Mouse (Mus musculus): ENCODE results near the gene Dync1i2. TPM values are rescaled to one million over a fixed set of nuclear protein-coding genes. Genes with fewer than 3 reads are reported as not detected.

Dync1i2 gene
- total RNA-seq, 4 experiments from 2014 or later: 38.5 to 42.1 (median 41.1) TPM

DNA sequence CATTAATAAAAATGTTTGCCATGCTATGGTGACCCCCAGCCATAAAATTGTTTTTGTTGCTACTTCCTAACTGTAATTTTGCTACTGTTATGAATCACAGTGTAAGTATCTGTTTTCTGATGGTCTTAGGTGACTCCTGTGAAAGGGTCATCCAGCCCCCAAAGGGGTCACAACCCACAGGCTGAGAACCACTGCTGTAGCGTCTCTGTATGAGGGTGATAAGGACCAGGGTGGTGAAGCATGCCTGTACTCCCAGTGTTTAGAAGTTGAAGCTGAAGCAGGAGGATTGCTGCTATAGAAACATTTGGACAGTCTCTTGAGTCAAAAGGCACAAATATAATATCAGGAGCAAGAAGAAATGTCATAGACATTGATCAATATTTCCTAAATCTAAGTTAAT, 57.8 kb downstream of the Dync1i2 start:
- DNase-seq (ENCODE audit: low spot score in 2 of 2): no peak

DNA sequence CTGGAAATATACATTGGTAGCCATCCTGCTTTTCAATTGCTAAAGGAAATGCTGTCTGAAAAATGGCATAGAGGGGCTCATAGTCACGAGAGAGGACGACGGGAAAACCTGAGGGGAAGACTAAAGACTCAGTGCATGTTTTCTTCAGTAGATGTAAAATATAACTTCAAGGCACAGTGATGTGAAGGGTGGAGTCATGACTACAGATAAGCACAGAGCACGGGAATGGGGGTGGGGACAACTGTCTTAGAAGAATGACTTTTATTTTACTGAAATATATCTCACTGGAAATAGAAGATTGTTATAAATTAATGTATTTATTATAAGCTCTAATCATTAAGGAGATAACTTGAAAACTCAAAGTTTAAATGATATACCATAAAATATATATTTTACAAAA, 58.6 kb downstream of the Dync1i2 start:
- DNase-seq (ENCODE audit: low spot score in 2 of 2): no peak

DNA sequence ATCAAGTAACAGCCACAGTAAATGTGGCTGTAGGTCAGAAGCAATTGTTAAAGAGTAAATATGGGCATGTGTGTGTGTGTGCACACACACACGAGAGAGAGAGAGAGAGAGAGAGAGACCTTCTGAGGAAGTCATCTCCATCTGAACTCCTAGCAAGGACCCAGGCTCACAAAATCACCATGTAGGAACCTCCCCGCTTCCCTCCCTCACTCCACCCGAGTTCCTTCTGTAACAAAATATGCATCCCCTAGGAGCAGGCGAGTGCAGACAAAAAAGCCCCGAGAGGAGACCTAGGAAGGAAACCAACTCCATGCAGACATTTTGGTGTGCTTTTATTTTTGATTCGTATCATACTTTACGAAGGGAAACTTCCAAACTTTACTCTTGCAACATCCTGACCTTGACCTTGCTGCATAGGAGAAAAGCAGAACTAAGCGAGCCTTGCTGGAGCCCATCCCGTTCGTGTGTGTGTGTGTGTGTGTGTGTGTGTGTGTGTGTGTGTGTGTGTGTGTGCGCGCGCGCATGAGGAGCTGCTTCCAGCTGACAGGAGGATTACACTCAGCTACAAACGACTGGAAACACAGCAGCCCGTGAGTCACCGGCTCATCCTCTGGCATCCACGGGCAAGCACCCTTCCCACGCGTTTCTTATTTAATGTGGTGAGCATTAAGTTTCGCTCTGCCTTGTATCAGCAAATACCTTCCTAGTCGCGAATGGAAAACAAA, 62.6 kb downstream of the Dync1i2 start:
- DNase-seq (ENCODE audit: low spot score in 2 of 2): peak; percentile 20 to 51

DNA sequence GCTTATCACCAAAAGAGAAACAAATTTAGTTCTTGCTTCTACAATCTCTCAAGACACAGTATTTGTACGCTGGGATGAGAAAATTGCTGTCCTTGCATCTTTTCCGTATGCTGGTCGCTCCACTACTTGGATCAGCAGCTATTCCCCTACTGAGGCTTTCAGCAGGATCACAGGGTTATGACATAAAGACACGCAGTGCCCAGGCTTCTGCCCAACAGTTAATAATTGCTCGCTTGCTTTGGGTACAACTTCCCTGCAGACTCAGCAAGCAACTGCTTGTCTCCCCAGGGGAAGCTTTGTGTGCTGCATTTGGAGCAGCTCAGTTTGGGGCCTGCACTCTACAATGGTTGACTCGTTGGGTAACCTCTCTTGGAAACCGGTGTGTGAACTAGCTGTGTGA, 64.2 kb downstream of the Dync1i2 start:
- DNase-seq (ENCODE audit: low spot score in 2 of 2): no peak

DNA sequence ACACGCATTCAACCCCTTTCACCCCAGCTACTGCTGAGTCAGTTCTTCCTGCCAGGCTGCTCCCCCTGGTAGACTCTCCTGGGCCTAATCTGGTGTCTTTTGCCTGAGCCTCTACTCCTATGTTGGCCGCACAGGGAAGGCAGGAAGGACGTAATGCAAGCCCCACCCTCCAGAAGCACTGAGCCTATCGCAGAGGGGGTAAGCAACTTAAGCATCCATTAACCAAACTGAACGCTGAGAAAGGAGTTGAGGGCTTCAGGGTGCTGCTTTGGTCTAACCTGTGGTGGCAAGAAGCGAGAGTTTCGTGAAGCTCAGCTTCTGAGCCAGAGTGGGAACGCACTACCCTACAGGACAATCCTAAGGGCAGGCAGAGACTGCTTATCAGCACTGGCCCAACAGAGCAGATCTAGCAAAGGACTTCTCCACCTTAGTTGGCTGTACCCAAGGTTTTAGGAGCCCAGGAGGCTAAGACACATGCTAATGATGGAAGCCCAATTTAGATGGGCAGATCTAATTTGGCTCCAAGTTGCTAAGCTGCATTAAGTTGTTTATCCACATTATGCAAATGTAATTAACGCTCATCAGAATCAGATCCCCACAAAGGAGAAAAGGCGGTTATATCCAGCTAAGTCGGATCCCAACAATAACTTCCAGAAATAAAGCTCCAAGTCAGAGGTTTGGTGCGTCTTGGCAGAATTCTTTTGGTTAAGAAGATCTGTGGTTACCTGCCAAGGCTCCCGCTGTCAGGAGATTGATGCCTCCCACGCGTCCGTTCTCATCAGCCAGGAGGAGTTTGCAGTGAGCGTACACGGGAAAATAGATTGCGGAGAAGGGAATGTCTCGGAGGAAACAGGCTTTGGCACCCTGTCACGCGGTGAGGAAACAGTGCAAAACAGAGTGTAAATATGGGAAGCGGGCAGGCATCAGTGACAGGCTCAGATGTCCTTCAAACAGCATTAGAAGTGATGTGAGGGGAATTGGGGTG, 67.6 kb downstream of the Dync1i2 start:
- DNase-seq (ENCODE audit: low spot score in 2 of 2): no peak

DNA sequence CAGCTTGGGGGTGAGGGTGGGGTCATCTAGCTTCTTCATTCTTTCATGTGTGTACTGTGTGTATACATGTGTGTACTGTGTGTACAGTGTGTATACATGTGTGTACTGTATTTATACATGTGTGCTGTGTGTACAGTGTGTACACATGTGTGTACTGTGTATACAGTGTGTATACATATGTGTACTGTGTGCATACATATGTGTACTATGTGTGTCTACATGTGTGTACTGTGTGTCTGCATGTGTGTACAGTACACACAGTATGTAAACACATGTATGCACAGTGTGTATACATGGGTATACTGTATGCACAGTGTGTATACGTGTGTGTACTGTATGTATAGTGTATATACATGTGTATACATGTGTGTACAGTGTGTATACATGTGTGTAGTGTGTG, 70.5 kb downstream of the Dync1i2 start:
- DNase-seq (ENCODE audit: low spot score in 2 of 2): no peak

DNA sequence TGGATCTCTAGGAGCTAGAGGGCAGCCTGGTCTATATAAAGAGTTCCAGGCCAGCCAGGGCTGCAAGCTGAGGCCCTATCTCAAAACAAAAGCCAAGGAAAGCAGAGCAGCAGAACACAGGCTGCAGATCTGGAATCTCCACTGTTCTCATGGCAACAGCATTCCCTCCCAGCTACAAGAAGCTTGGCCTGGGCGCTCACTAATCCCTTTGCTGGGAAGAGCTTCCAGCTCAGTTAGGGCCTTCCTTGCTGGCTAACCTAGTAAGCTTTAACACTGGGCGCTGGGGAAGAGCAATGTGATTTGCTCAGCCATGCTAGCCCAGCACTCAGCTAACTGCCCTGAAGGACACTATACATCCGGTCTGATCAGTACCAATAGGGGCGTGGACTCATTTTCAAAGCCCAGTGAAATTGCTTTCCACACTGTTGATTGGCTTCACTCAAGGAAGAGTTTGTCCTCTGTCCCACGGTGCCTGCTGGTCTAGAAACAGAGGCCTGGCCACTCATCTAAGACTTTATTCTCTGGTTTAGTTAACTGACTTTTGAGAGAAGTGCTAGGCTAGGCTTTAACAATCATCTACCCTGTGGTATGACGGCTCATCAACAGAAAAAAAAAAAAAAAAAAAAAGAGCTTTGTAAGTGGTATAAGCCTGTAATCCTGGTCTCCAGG, 78.7 kb downstream of the Dync1i2 start:
- no peak for DNase-seq (ENCODE audit: low spot score in 2 of 2)

DNA sequence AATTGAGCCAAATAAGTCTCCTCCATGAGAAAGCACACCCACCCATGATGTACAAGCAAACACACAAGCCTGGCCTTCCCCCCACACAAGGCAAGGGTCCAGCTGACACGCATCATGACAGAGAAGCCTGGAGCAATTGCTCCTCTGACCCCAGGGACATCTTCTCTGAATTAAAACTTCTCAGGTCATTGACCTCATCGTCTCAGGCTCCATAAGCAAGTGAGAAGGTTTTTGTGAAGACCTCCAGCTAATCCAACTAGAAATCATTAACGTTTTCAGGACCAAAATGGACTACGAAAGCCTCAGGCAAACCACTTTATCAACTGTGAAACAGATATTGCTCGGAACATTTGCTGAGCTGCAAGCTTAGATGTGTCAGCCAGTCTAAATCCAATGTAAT, 80.1 kb downstream of the Dync1i2 start:
- no peak for DNase-seq (ENCODE audit: low spot score in 2 of 2)

DNA sequence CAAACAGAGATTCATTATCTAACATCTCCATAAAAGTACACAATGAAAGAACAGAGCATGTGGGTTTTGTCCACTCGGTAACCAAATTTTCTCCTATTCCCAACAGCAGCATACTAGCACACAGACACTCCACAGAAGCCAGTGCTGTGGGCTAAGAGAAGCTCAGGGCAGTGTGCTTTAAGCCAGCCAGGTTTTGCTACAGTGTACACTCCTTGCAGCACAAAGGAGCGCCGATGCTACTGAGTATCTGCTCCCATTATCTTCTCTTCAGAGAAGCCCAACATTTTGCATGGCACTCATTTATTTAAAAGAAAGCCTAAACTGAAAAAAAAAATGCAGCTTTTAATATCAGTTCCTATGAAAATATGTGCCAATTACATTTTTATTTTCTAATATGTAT, 82.5 kb downstream of the Dync1i2 start:
- DNase-seq (ENCODE audit: low spot score in 2 of 2): no peak

DNA sequence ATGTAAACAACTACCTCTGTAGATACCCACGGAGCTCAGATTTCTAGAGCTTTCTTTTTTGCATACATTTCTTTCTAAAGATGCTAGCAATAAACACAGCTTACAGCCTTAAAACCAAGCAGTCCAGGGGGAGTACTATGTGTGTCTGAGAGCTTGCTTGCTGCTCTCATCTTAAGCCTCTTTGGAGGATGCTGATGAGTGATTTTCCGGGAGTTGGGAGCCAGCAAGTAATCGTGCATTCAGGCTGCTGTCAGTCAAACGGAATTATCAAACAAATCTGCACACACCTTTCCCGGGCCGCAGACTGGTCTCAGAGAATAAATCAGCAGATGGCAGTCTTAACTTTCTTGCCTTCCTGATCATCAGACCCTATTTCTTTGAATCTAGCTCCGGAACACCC, 83.0 kb downstream of the Dync1i2 start:
- DNase-seq (ENCODE audit: low spot score in 2 of 2): no peak

DNA sequence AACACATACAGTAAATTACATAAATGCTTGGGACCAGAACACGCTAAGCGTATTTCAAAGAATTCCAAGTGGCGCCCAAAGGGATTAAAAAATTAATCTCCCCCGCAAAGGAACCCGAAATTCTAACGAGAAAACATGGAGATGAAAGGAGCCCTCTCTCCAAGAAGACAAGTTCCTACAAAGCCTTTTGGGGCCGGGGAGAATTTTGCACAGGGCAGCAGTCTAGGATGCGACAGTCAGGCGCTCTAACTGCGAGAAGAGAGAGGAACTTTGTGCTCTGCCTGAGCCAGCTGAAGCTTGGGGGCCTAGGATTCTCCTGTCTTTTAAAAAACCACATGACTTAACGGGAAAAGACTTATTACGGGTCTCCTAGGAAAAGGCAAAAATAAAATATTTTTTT, 84.3 kb downstream of the Dync1i2 start:
- no peak for DNase-seq (ENCODE audit: low spot score in 2 of 2)

DNA sequence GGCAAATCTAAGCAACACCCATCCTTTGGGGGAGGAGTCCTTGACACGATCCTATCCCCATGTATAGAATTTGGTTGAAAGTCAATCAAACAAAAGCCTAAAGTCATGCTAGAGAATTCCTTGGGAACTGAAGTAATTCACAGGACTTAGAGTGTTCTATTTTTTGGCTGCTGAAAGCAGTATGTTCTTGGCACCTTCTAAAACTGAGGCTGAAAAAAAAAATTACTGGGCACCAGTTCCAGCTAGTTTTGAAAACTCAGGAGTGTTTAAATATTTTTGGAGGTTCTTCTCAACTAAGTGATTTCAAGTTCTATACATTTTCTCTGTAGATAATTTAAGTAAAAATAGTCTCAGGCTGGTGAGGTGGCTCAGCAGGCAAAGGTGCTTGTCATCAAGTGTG, 86.0 kb downstream of the Dync1i2 start:
- no peak for DNase-seq (ENCODE audit: low spot score in 2 of 2)

DNA sequence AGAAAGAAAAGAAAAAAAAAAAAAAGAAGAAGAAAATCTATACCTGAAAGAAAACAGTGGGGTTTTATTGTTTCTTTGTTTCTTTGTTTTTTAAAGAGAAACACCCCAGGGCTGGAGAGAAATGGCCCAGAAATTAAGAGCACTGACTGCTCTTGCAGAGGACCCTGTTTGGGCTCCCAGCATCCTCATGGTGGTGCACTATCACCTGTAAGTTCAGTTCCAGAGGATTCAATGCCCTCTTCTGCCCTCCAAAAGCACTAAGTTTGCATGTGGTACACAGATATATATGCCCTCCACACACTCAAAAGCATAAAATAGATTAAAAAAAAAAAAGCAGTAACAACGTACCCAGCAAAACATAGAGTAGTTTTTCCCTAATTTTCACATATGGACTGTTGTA, 87.2 kb downstream of the Dync1i2 start:
- DNase-seq (ENCODE audit: low spot score in 2 of 2): no peak

DNA sequence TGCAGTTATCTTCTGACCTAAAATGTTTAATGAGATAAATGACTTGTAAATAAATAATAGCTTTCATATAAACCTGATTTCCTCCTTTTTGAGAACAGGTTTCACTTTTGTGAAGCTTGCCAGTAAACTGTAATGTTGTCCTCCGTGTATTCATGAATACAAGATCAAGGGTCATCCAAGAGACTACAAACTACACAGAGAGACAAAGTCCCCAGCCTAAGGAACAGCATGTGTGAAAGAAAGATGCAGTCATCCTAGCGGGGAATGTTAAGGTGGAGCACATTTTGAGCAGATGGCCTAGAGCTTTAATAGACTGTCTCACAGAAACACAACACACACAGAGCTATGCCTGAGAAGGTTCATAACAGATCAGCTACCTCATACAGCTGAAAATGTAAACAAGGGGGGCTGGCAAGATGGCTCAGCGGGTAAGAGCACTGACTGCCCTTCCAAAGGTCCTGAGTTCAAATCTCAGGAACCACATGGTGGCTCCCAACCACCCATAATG, 90.7 kb downstream of the Dync1i2 start:
- no peak for DNase-seq (ENCODE audit: low spot score in 2 of 2)

DNA sequence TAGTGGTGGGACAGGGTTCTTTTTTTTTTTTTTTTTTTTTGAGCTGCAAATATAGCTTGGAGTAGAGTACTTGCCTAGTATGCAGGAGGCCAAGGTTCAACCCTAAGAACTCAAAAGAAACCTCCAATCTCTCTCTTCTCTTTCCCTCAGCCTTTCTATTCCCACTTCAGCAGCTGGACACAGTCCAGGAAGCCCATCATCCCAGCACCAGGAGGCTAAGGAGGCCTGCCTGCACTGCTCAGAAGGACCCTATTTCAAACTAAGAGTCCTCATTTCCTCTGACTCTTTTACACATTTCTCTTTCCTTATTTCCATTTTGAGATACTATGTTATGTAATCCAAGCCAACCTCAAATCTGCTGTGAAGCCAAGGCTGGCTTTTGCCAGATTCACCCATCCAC, 91.7 kb downstream of the Dync1i2 start:
- DNase-seq (ENCODE audit: low spot score in 2 of 2): no peak

DNA sequence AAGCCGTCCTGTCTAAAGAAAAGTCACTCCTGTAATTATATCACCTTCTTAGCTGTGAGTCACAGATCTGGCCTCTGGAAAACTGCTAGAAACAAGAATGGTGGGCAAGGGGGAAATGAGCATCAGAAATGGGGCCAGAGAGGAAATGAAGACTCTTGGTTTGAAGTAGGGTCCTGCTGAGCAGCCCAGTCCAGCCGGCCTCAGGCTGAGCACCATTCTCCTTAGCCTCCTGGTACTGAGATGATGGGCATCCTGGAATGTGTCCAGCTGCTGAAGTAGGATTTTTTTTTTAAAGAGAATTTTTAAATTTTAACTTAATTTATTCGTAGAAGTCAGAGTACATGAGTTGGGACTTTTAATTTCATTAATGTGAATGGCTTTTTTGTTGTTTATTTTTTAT, 93.3 kb downstream of the Dync1i2 start:
- no peak for DNase-seq (ENCODE audit: low spot score in 2 of 2)

DNA sequence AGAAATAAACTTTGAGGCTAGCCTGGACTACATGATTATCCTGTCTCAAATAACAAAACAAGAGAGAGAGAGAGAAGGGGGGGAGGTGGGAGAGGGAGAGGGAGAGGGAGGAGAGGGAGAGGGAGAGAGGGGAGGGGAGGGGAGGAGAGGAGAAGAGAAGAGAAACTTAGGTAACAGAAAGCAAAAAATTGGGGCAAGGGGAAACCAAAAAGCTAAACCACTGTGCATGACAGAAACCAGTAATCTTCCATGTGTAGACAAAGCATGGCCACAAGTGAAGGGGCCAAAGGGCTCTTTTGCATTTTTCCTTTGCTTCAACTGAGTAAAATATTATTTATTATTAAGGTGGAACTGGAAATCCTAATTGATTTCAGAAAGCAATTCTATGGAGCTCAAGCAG, 94.9 kb downstream of the Dync1i2 start:
- no peak for DNase-seq (ENCODE audit: low spot score in 2 of 2)

DNA sequence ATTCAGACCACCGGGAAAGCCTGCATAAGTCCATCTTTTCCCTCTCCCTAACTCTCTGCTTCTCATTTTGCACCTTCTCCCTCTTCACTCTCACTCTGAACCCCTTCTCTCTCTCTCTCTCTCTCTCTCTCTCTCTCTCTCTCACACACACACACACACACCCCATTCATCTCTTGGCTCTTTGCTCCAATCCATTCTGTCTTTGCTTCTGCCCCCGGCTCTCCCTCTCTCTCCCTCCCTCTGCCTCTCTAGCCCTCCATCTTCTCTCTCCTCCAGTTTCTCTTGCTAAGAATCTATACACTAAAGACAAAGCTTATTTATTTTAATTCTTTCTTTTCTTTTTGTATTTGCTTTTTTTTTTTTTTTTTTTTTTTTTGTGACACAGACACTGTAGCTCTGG, 98.2 kb downstream of the Dync1i2 start:
- no peak for DNase-seq (ENCODE audit: low spot score in 2 of 2)

DNA sequence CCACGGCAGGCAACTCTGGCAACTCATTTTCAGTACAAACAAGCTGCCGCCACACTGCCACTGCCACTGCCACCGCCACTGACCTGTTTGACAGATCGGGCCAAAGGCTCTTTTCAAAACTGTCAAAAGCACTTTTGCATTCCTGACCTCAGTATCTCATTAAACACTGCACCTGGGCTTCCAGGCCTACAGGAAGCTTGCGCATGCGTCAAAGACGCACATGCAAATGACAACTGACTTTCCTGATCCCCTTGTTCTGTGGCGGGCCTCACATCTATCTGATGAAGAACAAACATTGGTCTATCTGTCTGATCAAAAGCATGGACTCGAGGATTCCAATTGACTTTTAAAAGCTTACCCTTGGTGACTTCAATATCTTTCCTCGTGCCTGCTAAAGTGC, 100.6 kb downstream of the Dync1i2 start:
- DNase-seq (ENCODE audit: low spot score in 2 of 2): no peak
